Mouse (Mus musculus): Measurements from ENCODE around the gene Plch1. TPM values are rescaled to one million over a fixed set of nuclear protein-coding genes. Genes with fewer than 3 reads are reported as not detected.

The Plch1 gene
- total and polyA plus RNA-seq, 2 experiments from 2014 or later: 3.5 to 14.4 TPM

DNA sequence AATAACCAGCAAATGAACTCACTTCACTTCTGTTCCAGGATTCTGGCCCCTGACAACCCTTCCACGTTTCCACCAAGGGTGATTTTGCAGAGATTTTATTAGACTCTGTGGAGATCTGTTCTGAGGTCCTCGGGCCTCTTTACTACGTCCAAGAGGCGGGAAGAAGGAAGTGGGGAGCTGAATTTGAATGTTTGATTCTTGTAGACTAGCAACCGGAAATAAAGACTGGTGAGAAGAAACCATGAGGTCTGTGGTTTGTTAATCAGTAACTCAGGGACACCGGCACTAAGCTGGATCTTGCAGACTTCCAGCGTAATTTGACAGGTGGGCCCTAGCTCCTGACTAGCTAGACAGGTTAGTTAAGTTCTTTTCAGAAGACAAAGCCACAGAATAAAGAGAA is 5.6 kb downstream of the Plch1 start:
- TF ChIP-seq CTCF (IDR thresholded peaks at IDR 0.05; ENCODE audit: low read depth): no peak
- Histone ChIP-seq H3K27me3 (ENCODE audit: insufficient read depth, low read length) (no peaks in the 10 kb centered on the region), H3K9me3 (ENCODE audit: low read length) (no peaks in the 10 kb centered on the region), H3K36me3 (ENCODE audit: insufficient read depth) (no peaks in the 10 kb centered on the region), H3K4me2 (ENCODE audit: low read depth) (no peak overlapping the region), H3K4me1 (ENCODE audit: insufficient read depth) (no peaks in the 10 kb centered on the region), H3K9ac (no peak overlapping the region), H3K27ac (ENCODE audit: low read depth, low read length) (no peak overlapping the region), H3K4me3 (ENCODE audit: low read depth, low read length) (no peak overlapping the region)
- ATAC-seq (no peak), DNase-seq (no peak)
- WGBS: 66% methylated on average over 7 of the region's 7 CpGs

DNA sequence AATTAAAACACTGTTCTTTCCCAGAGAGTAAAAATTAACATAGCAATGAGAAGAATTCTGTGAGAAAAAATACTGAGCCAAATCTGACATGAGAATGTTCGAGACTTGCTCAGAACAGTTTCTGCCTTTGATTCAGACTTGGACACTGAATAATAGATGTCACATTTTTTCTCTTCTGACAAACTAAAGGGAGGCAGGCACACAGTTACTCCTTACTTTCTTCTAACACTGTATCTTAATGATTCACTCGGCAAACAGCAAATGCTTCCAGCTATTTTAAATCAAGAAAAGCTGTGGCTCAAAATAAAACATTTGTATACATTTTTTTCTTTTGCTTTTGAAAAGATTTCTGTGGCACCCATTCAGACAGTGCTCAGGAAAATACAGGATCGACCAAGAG is 7.1 kb downstream of the Plch1 start:
- Histone ChIP-seq H3K9me3 (ENCODE audit: low read length) (no peaks in the 10 kb centered on the region), H3K4me3 (ENCODE audit: low read depth, low read length) (no peak overlapping the region), H3K36me3 (ENCODE audit: insufficient read depth) (no peaks in the 10 kb centered on the region), H3K27ac (ENCODE audit: low read depth, low read length) (no peak overlapping the region), H3K4me2 (ENCODE audit: low read depth) (no peak overlapping the region), H3K9ac (no peak overlapping the region), H3K27me3 (ENCODE audit: insufficient read depth, low read length) (no peaks in the 10 kb centered on the region), H3K4me1 (ENCODE audit: insufficient read depth) (no peaks in the 10 kb centered on the region)
- peak; percentile 77 for ATAC-seq
- no peak for TF ChIP-seq CTCF (IDR thresholded peaks at IDR 0.05; ENCODE audit: low read depth)
- no peak for DNase-seq
- WGBS: 25% methylated on average over 3 of the region's 3 CpGs

DNA sequence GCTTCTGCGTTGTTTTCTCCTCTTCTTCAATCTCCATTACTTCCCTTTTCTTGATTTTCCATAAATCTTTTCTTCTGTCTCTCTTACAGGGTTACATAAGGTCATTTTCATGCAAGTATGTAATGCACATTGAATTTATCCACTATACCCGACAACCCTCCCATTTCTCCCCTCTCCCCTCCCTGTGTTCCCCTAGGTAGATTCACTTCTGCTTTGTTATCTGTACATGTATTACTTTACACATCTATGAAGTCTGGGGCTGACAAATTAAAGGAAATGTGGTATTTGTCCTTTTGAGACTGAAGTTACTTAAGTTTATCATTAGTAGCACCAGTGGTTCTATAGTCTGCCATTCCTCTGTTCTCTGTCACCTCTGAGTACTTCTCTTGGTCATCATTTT is 18.2 kb downstream of the Plch1 start:
- H3K9ac ChIP-seq: no peak overlapping the region
- ATAC-seq (no peak), DNase-seq (no peak)
- H3K36me3 ChIP-seq (ENCODE audit: insufficient read depth): no peaks in the 10 kb centered on the region
- no peak overlapping the region for H3K27ac ChIP-seq (ENCODE audit: low read depth, low read length)
- no peak overlapping the region for H3K4me3 ChIP-seq (ENCODE audit: low read depth, low read length)
- no peak overlapping the region for H3K4me2 ChIP-seq (ENCODE audit: low read depth)
- no peaks in the 10 kb centered on the region for H3K4me1 ChIP-seq (ENCODE audit: insufficient read depth)
- H3K9me3 ChIP-seq (ENCODE audit: low read length): peaks cover 11% of the 10 kb centered on the region; the same call in 1 of the 2 replicates
- WGBS: 89% methylated on average over 2 of the region's 2 CpGs
- H3K27me3 ChIP-seq (ENCODE audit: insufficient read depth, low read length): no peaks in the 10 kb centered on the region
- TF ChIP-seq CTCF (IDR thresholded peaks at IDR 0.05; ENCODE audit: low read depth): no peak

DNA sequence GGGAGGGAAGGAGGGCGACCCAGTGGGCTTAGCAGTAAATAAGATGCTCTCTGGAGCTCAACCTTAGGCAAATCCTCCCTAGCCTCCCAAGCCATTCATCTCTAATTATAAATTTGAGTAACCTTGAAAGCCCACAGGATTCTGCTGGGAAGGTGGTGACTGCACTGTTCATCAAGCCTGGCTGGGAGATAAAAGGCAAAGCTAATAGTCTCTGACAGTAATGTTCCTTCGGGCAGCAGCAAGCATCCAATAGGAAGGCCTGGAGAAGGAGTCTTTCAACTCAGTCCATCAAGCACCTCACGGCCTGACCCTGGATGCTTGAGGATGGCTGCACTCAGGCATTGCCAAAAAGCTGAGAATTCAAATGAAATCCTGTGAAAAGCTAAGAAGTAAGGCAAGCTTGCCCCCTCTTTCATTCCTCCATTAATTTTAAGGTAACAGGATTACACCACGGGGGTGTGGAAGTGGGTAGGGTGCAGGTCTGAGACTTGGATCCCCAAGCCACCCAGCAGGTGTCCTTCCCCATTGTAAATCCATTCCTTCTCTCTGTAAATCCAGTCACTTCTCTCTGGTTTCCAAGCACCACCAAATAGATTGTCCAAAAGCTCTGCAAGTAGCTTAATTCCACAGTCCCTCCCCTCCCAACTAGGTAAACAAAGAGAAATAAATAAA is 20.1 kb downstream of the Plch1 start:
- H3K27me3 ChIP-seq (ENCODE audit: insufficient read depth, low read length): no peaks in the 10 kb centered on the region
- ATAC-seq: no peak
- no peak for TF ChIP-seq CTCF (IDR thresholded peaks at IDR 0.05; ENCODE audit: low read depth)
- H3K27ac ChIP-seq (ENCODE audit: low read depth, low read length): no peak overlapping the region
- H3K4me3 ChIP-seq (ENCODE audit: low read depth, low read length): no peak overlapping the region
- no peak overlapping the region for H3K4me2 ChIP-seq (ENCODE audit: low read depth)
- H3K36me3 ChIP-seq (ENCODE audit: insufficient read depth): no peaks in the 10 kb centered on the region
- DNase-seq: no peak
- WGBS: 28% methylated on average over 4 of the region's 4 CpGs
- H3K4me1 ChIP-seq (ENCODE audit: insufficient read depth): no peaks in the 10 kb centered on the region
- no peaks in the 10 kb centered on the region for H3K9me3 ChIP-seq (ENCODE audit: low read length)
- H3K9ac ChIP-seq: no peak overlapping the region

DNA sequence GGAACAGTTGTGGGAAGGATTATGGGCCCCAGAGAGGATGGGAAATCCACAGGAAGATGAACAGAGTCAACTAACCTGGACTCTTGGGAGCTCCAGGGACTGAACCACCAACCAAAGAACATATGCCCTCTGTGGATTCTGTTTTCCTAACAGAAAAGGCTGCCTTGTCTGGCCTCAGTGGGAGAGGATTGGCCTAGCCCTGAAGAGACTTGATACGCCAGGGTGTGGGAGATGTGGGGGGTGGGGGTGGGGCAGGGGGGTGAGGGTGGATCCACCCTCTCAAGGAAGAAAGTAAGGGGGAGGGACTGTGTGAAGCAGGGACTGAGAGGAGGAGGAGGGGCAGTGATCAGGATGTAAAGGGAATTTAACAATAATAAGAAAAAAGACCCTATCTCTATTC is 26.5 kb downstream of the Plch1 start:
- no peak for DNase-seq
- Histone ChIP-seq H3K36me3 (ENCODE audit: insufficient read depth) (no peaks in the 10 kb centered on the region), H3K4me3 (ENCODE audit: low read depth, low read length) (no peak overlapping the region), H3K9ac (no peak overlapping the region), H3K9me3 (ENCODE audit: low read length) (no peaks in the 10 kb centered on the region), H3K27me3 (ENCODE audit: insufficient read depth, low read length) (no peaks in the 10 kb centered on the region), H3K4me1 (ENCODE audit: insufficient read depth) (no peaks in the 10 kb centered on the region), H3K4me2 (ENCODE audit: low read depth) (no peak overlapping the region), H3K27ac (ENCODE audit: low read depth, low read length) (no peak overlapping the region)
- TF ChIP-seq CTCF (IDR thresholded peaks at IDR 0.05; ENCODE audit: low read depth): no peak
- no peak for ATAC-seq
- WGBS: 59% methylated on average over 1 of the region's 1 CpGs

DNA sequence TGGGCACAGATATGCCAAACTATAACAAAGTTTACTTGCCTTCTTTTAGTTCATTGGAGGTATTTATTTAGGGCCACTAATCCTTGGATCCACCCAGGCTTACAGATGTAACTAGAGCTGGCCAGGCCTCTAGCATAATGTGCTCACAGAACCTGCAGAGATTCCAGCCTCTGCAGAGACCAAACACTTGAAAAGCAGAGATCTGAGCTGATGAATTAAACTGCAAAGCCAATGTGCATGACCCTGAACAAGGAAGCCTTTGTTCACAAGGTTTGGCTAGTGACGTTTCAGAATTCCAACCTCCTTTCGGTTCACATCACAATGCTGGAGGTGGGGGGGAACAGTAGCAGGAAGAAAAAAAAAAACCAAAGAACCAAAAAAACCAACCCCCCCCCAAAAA is 28.0 kb downstream of the Plch1 start:
- Histone ChIP-seq H3K4me2 (ENCODE audit: low read depth) (no peak overlapping the region), H3K9me3 (ENCODE audit: low read length) (no peaks in the 10 kb centered on the region), H3K27ac (ENCODE audit: low read depth, low read length) (no peak overlapping the region), H3K36me3 (ENCODE audit: insufficient read depth) (no peaks in the 10 kb centered on the region), H3K9ac (no peak overlapping the region), H3K4me3 (ENCODE audit: low read depth, low read length) (no peak overlapping the region), H3K27me3 (ENCODE audit: insufficient read depth, low read length) (no peaks in the 10 kb centered on the region), H3K4me1 (ENCODE audit: insufficient read depth) (no peaks in the 10 kb centered on the region)
- 8% methylated on average over 2 of the region's 2 CpGs for WGBS
- DNase-seq: no peak
- TF ChIP-seq CTCF (IDR thresholded peaks at IDR 0.05; ENCODE audit: low read depth): no peak
- ATAC-seq: peak; percentile 55

DNA sequence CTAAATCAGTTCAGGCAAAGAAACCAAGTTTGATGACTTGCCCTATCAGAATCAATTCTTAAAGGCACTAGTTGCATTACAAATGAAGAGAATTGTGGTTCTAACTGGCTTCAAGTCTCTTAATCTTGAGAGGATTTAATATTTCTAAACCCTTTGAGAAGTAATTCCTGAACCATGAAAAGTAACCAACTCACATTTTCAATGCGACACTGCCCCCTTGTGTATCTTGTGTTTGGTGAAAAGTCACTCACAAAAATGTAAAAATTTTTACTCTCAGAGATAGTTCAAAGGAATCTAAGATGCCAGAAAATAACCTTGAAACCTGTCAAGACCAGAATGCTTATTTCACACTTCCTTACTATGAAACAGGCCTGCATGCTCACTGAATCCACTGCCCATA is 31.0 kb downstream of the Plch1 start:
- ATAC-seq: no peak

More for the DNA sequence above, 31.0 kb downstream of the Plch1 start:
- Histone ChIP-seq H3K9me3 (ENCODE audit: low read length) (no peaks in the 10 kb centered on the region), H3K27ac (ENCODE audit: low read depth, low read length) (no peak overlapping the region), H3K36me3 (ENCODE audit: insufficient read depth) (no peaks in the 10 kb centered on the region), H3K27me3 (ENCODE audit: insufficient read depth, low read length) (no peaks in the 10 kb centered on the region), H3K9ac (no peak overlapping the region), H3K4me2 (ENCODE audit: low read depth) (no peak overlapping the region), H3K4me3 (ENCODE audit: low read depth, low read length) (no peak overlapping the region), H3K4me1 (ENCODE audit: insufficient read depth) (peaks cover 3% of the 10 kb centered on the region; the same call in 1 of the 2 replicates)
- peak; percentile 86 for DNase-seq
- TF ChIP-seq CTCF (IDR thresholded peaks at IDR 0.05; ENCODE audit: low read depth): peak; percentile 73
- 65% methylated on average over 1 of the region's 1 CpGs for WGBS
